ENCODE assay signal across 7 mouse cellular contexts in the genomic region with DNA sequence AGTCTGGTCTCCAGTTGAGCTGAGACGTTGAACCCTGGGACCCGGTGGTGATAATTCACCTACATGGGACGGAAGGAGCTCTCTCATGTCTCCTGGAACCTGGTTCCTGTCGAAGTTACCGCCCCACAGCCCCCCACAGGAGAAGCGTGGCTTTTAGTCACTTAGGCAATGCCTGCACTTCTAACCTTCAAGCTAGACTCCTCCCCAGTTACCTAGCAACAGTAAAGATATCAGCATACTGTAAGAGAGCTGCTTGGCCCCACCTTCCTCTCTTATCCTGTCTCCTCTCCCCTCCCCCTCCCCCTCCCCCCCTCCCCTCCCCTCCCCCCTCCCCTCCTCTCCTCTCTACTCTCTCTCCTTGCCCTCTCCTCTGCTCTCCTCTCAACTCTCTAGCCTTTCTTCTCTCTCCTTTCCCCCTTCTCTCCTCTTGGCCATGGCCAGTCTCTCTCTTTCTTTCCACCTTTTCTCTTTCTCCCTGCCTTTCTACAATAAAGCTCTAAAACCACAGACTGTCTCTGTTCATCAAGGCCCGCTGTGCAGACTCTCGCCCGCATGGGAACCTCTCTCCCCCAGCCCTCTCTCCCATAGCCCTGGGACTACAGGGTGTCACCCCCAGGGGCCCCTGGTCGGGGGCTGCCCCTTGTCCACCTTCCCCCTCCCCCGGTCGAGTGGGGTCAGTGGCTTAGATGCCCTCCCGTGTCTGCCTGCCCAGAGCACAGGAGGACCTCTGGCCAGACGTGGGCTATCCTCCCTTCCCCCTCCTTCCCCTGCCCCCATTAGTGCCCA.
DNase-seq lines count a peak whose midpoint lies in the region; ATAC-seq lines count a peak whose summit lies in the region.

No protein-coding gene starts in this region.

- H3K9ac ChIP-seq in kidney, embryonic 16.5 days (replicated peaks; ENCODE audit: low read length): no peak overlapping the region
- H3K9ac ChIP-seq in forebrain, embryonic 13.5 days: no peak overlapping the region
- H3K9ac ChIP-seq in neural tube, embryonic 13.5 days: no peak overlapping the region

- H3K27me3 ChIP-seq in kidney, embryonic 16.5 days (ENCODE audit: insufficient read depth, low read length): no peaks in the 10 kb centered on the region
- no peaks in the 10 kb centered on the region for H3K27me3 ChIP-seq in forebrain, embryonic 13.5 days
- no peaks in the 10 kb centered on the region for H3K27me3 ChIP-seq in neural tube, embryonic 13.5 days

- H3K4me2 ChIP-seq in kidney, embryonic 16.5 days (replicated peaks; ENCODE audit: low read depth, low read length): no peak overlapping the region
- no peak overlapping the region for H3K4me2 ChIP-seq in forebrain, embryonic 13.5 days
- no peak overlapping the region for H3K4me2 ChIP-seq in neural tube, embryonic 13.5 days

- 23% methylated on average over 14 of the region's 14 CpGs for WGBS in kidney, embryonic 16.5 days
- 34% methylated on average over 14 of the region's 14 CpGs for WGBS in forebrain, embryonic 13.5 days
- WGBS in neural tube, embryonic 13.5 days: 30% methylated on average over 14 of the region's 14 CpGs

- no peak overlapping the region for H3K27ac ChIP-seq in kidney, embryonic 16.5 days (ENCODE audit: low read length)
- no peak overlapping the region for H3K27ac ChIP-seq in forebrain, embryonic 13.5 days
- no peak overlapping the region for H3K27ac ChIP-seq in neural tube, embryonic 13.5 days (replicated peaks)

- H3K4me3 ChIP-seq in kidney, embryonic 16.5 days (ENCODE audit: low read length): no peak overlapping the region
- no peak overlapping the region for H3K4me3 ChIP-seq in forebrain, embryonic 13.5 days
- H3K4me3 ChIP-seq in neural tube, embryonic 13.5 days: no peak overlapping the region

- no peak for DNase-seq in kidney, adult 9 months
- peak; percentile 10 for DNase-seq in c-Kit-positive CD71-negative TER-119-negative erythroid progenitor cells, embryonic 14.5 days (ENCODE audit: low read depth)
- no peak for DNase-seq in gastrocnemius, postnatal 4 days (ENCODE audit: low spot score in 2 of 2)

- no peaks in the 10 kb centered on the region for H3K9me3 ChIP-seq in kidney, embryonic 16.5 days (ENCODE audit: low read length)
- no peaks in the 10 kb centered on the region for H3K9me3 ChIP-seq in forebrain, embryonic 13.5 days (replicated peaks)
- H3K9me3 ChIP-seq in neural tube, embryonic 13.5 days: no peaks in the 10 kb centered on the region

- no peaks in the 10 kb centered on the region for H3K4me1 ChIP-seq in kidney, embryonic 16.5 days (ENCODE audit: insufficient read depth, low read length)
- no peaks in the 10 kb centered on the region for H3K4me1 ChIP-seq in forebrain, embryonic 13.5 days
- H3K4me1 ChIP-seq in neural tube, embryonic 13.5 days (replicated peaks): no peaks in the 10 kb centered on the region

- H3K36me3 ChIP-seq in kidney, embryonic 16.5 days (ENCODE audit: insufficient read depth, low read length): no peaks in the 10 kb centered on the region
- no peaks in the 10 kb centered on the region for H3K36me3 ChIP-seq in forebrain, embryonic 13.5 days (ENCODE audit: poor library complexity, severe bottlenecking)
- no peaks in the 10 kb centered on the region for H3K36me3 ChIP-seq in neural tube, embryonic 13.5 days

- ATAC-seq in kidney, embryonic 16.5 days (ENCODE audit: low FRiP score, low TSS enrichment): peak; percentile 65
- 0 out of 2 replicates have a peak, but pooled peaks have one; percentile 21 for ATAC-seq in forebrain, embryonic 13.5 days
- peak; percentile 27; the same call in 1 of the 2 replicates for ATAC-seq in neural tube, embryonic 13.5 days (ENCODE audit: low read depth)
- no peak for ATAC-seq in inflammation-experienced regulatory T-cells, adult 6 months
